Mouse (Mus musculus): ENCODE results near the gene Olfr353. TPM values are rescaled to one million over a fixed set of nuclear protein-coding genes. Genes with fewer than 3 reads are reported as not detected.

The Olfr353 gene
- polyA plus RNA-seq, 1 experiment from 2014 or later = not detected

Other genes starting within 250 kb of the Olfr353 start
- not detected in 2 replicates for gene Olfr346, start 207.1 kb downstream of the Olfr353 start, polyA plus RNA-seq (2014; fragmentation: Nextera tagmentation; extraction: Ambion mirVana)
- gene Olfr347, start 161.0 kb downstream of the Olfr353 start, polyA plus RNA-seq (2014; fragmentation: Nextera tagmentation; extraction: Ambion mirVana) = not detected in 2 replicates
- gene Olfr348, start 108.7 kb downstream of the Olfr353 start, polyA plus RNA-seq (2014; fragmentation: Nextera tagmentation; extraction: Ambion mirVana) = not detected in 2 replicates
- not detected in 2 replicates for gene Olfr50, start 102.4 kb downstream of the Olfr353 start, polyA plus RNA-seq (2014; fragmentation: Nextera tagmentation; extraction: Ambion mirVana)
- not detected in 2 replicates for gene Olfr3, start 75.9 kb downstream of the Olfr353 start, polyA plus RNA-seq (2014; fragmentation: Nextera tagmentation; extraction: Ambion mirVana)
- not detected in 2 replicates for gene Olfr350, start 46.6 kb downstream of the Olfr353 start, polyA plus RNA-seq (2014; fragmentation: Nextera tagmentation; extraction: Ambion mirVana)
- gene Olfr351, start 30.3 kb downstream of the Olfr353 start, polyA plus RNA-seq (2014; fragmentation: Nextera tagmentation; extraction: Ambion mirVana) = not detected in 2 replicates
- gene Olfr352, start 24.5 kb downstream of the Olfr353 start, polyA plus RNA-seq (2014; fragmentation: Nextera tagmentation; extraction: Ambion mirVana) = not detected in 2 replicates
- not detected in 2 replicates for gene Olfr354, start 12.7 kb upstream of the Olfr353 start, polyA plus RNA-seq (2014; fragmentation: Nextera tagmentation; extraction: Ambion mirVana)
- gene Olfr355, start 36.0 kb upstream of the Olfr353 start, polyA plus RNA-seq (2014; fragmentation: Nextera tagmentation; extraction: Ambion mirVana) = not detected in 2 replicates
- gene Olfr356, start 44.2 kb upstream of the Olfr353 start, polyA plus RNA-seq (2014; fragmentation: Nextera tagmentation; extraction: Ambion mirVana) = not detected in 2 replicates
- not detected in 2 replicates for gene Olfr357, start 100.9 kb upstream of the Olfr353 start, polyA plus RNA-seq (2014; fragmentation: Nextera tagmentation; extraction: Ambion mirVana)
- not detected in 2 replicates for gene Olfr358, start 116.4 kb upstream of the Olfr353 start, polyA plus RNA-seq (2014; fragmentation: Nextera tagmentation; extraction: Ambion mirVana)
- not detected in 2 replicates for gene Olfr360, start 172.8 kb upstream of the Olfr353 start, polyA plus RNA-seq (2014; fragmentation: Nextera tagmentation; extraction: Ambion mirVana)
- gene Olfr361, start 196.4 kb upstream of the Olfr353 start, polyA plus RNA-seq (2014; fragmentation: Nextera tagmentation; extraction: Ambion mirVana) = not detected in 2 replicates
- gene Olfr362, start 225.0 kb upstream of the Olfr353 start, polyA plus RNA-seq (2014; fragmentation: Nextera tagmentation; extraction: Ambion mirVana) = not detected in 2 replicates
- gene Olfr364-ps1, start 246.4 kb upstream of the Olfr353 start, polyA plus RNA-seq (2014; fragmentation: Nextera tagmentation; extraction: Ambion mirVana) = not detected in 2 replicates

All from neural tube, embryonic 14.5 days (tissue).